Mouse (Mus musculus) thymus, postnatal 4 days (tissue): ENCODE measurements around the gene Fxyd6.
A peak's percentile ranks its signal among the peaks of the same experiment; 100 is the strongest.

Experiments used
- DNase-seq: peaks from one replicate; pipeline ENCODE4 v3.0.0; 2021

Fxyd6 gene

DNA sequence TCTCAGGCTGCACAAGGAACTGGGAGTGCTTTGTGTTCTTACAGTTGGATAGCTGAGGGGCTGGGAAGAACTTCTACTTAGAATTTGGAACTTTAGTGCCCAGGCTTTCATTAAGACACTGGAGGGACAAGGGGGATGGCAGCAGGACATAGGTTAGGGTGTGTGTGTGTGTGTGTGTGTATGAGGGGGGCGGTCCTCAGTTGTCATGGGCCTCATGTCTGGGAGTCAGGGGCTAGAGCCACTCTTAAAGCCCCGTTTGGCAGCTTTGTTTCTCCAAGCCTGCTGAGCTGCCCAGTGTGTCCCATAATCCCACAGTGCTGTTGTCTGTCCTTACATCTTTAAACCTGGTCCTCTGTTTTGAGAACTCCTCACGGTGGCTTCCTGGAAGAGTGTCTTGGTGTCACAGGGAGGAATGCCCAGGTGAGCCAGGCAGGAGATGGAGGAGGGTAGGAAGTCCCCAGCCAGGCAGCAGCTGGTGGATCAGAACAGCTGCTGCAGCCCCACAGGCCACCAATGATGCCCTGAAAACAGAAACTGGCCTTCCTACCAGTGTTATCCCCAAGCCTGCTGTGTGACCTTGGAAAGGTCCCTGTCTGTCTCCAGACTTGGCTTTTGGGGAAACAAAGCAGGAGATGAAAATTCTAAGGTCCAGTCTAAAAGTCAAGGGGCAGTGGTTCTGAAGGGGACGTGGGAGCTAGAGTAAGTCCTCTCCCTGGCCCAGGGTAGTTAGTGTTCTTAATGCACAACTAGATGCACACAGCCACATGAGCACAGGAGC is 42.9 kb downstream of the Fxyd6 start:
- no peak for DNase-seq

GRCm38 (mm10) chr9:45413478-45414140 is 43.6 kb downstream of the Fxyd6 start:
- peak; percentile 75 for DNase-seq

DNA sequence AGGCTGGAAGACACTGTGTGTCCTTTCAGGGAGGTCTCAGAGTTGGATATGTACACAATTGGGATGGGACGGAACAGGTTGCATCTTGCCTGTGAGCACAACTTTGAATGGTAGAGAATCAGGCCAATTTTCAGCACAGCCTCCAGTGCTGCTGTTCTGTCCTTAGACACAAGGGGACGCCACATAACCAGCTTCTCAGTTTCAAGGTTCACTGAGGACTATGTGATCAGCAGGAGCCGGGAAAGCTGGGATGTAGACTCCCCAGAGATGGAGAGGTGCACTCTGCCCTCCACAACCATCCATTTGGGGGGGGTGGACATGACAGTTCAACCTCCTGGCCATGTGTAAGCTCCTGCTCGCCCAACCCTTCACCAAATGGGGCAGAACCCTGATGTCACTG is 45.9 kb downstream of the Fxyd6 start:
- DNase-seq, result peak; percentile 72

GRCm38 (mm10) chr9:45417245-45417644 is 47.3 kb downstream of the Fxyd6 start:
- DNase-seq, result peak; percentile 85

DNA sequence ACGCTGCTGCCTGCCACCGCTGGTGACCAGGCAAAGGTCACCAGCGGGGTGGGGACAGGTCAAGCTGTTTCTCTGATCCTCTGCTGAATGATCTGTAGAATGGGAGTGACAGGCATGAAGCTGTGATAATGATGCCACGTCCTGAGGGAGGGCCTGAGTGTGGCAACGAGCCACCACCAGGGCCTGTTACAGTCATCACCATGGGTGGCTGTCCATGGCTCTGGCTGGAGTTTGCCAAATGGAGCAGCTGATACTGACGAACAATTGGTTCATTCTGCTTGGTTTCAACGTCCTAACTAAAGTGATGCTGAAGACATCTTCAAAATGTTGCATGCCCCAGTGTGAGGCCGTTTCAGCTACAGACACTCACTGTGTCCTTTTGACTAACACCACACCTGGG is 48.3 kb downstream of the Fxyd6 start:
- no peak for DNase-seq

GRCm38 (mm10) chr9:45421209-45421608 is 51.2 kb downstream of the Fxyd6 start:
- DNase-seq, result peak; percentile 66

DNA sequence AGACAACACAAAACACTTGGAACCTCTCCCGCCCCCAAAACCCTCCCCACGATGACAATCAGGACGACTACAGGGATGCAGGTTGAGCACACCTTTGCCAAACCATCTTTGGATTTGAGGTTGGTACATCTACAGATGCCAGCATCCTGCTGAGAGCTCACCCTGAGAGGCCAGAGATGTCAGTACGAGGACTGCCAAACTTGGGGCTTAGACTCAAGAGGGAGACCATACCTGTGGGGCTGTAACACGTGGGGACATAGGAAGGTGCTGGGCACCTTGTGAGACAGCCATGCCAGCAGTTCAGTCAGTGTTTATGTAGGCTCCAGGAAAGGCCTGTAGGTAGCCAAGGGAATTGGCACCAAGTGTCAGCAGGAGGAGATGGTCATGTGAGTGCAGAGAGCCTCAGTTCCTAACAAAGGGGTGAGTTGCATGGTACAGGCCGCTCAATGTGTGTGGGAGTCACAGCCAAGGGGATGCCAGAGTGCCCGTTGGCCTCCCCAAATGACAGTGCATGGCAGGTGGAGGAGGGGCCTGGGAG is 52.8 kb downstream of the Fxyd6 start:
- DNase-seq, result no peak

GRCm38 (mm10) chr9:45426456-45426855 is 56.5 kb downstream of the Fxyd6 start, which contains the start of gene Dscaml1:
Dscaml1 (plus strand) TSS chr9:45426628.
- no peak for DNase-seq

- no peak for DNase-seq
Observed at GRCm38 (mm10) chr9:45429392-45429791, 59.4 kb downstream of the Fxyd6 start.

DNA sequence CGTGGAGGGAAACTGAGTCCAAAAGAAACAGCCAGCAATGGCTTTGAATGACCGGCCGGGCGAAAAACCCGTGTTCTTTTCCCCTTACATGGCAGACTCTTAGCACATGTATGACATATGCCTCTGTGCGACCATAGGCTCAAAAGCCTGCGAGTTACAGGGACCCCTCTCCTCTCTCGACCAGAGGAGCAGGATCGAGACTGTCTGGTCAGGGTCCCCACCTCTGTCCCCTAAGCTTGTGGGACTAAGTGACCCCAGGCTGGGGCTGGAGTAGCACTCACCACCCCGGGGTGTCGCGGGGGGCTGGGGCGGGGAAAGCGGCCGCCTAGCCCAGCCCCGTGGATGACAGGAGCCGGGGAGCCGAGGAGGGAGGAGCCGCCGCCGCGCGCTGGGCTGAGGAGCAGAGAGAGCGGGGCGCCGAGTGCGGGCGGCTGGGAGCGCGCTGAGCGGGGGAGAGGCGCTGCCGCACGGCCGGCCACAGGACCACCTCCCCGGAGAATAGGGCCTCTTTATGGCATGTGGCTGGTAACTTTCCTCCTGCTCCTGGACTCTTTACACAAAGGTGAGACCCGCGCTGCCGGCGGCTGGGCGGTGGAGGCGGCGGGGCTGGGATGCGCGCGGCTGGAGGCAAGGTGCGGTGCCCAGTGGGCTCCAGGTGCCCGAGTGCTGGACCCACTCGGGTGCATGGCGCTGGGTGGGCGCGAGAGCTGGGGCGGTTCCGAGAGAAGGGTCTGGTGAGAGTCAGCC is 60.1 kb downstream of the Fxyd6 start:
- peak; percentile 38 for DNase-seq

GRCm38 (mm10) chr9:45430698-45430959 is 60.6 kb downstream of the Fxyd6 start:
- DNase-seq, result no peak

- DNase-seq, result no peak
Observed at GRCm38 (mm10) chr9:45431150-45431549, 61.2 kb downstream of the Fxyd6 start.

- DNase-seq, result no peak
Observed at GRCm38 (mm10) chr9:45432639-45433038, 62.7 kb downstream of the Fxyd6 start.

GRCm38 (mm10) chr9:45433119-45433518 is 63.1 kb downstream of the Fxyd6 start:
- DNase-seq, result no peak

DNA sequence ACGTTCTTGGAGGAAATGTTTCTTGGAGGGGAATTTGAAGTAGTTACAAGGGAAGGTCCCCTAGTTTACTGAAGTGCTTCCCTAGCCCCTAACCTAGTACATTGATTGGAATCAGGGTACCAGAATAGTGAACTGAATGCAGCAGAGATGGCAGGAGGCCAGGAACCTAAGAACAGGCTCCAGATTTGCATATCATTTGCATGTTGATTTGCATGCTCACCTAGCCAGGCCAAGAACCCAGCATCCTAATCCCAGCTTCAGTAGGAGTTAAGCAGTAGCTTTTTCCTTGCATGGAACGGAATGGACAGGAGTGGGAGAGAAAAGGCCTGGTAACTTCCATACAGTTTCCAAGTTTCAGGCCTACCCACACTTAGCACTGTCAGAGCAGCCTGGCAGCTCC is 64.2 kb downstream of the Fxyd6 start:
- no peak for DNase-seq

- DNase-seq, result no peak
Observed at GRCm38 (mm10) chr9:45439025-45439424, 69.0 kb downstream of the Fxyd6 start.

DNA sequence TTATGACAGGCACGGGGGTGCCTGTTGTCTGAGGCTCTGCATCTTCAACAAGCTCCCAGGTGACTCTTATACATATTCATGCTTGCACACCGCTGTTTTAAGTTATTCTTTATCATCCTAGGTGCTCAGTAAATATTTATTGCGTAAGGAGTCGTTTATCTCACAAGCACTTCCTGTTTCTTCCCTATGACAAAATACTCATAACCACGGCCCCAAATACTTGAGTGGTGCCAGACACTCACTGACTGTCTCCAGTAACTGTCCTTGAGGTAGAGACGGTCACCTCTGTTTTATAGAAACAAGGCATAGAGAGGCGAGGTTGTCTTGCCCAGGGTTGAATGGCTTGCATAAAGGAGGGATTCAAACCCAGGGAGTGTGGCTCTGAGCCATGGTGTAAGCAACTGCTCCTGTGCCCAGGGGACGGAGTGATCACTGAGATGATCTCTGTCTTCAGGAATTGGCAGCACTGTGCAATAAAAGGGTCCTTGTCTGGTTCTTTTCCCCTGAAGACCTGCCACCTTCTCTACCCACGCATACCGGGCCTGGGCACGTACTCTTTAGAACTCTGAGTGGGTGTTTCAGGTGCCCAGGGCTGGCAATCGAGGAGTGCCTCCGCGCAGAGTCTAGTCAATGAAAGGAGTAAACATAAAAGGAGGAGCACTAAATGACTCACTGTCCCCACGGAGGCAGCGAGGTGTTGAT is 70.2 kb downstream of the Fxyd6 start:
- no peak for DNase-seq

DNA sequence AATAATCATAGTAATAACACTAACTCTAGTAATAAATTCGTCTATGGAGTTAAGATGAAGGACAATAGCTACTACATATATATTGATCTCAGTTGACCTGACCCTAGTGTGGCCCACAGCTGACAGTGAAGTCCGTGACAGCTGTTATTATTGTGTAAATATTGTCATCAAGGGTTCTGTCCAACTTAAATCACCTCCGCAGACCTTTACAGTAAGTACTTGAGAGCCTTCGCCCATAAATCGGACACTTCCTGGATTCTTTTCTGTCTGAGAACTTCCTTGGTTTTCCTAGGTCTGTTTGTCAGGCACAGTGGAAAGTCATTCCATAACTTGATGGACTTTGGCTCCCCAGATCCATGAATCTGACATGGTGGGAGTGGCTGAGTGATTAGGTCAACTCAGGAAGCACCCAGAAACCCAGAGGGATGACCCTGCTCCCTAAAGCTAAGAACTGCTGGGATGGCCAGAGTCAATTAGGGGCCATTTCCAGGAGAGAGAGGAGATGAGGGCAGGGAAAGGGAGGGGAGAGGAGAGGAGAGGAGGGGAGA is 74.3 kb downstream of the Fxyd6 start:
- no peak for DNase-seq
